Mouse (Mus musculus) Patski (cell line): ENCODE data around the gene Slfnl1. TPM values are rescaled to one million over a fixed set of nuclear protein-coding genes. Genes with fewer than 3 reads are reported as not detected.

Experiments
- ATAC-seq: fragments of 100-300 bp; one replicate; pipeline ENCODE4 v1.8.0; 2021
- CTCF ChIA-PET: fragments of 350-600 bp; sonication (Branson Sonifier 250); formaldehyde crosslinking; loops from one replicate; lab custom pipeline; 2022; ENCODE audit warnings: inconsistent platforms; lab: Charles Lee
- POLR2A ChIA-PET: fragments of 350-600 bp; sonication (Branson Sonifier 250); formaldehyde crosslinking; loops from one replicate; lab custom pipeline; 2022; ENCODE audit warnings: antibody characterized with exemption, inconsistent platforms; lab: Charles Lee
- DNase-seq: peaks from one replicate; pipeline ENCODE4 v3.0.0-alpha.2; 2011; ENCODE audit warnings: low read depth, low spot score
- H3K27me3 ChIP-seq: fragments of 371-371 bp; one replicate; pipeline ENCODE4 v1.5.1; 2021
- CTCF ChIP-seq: fragments of 100-300 bp; IDR thresholded peaks from one replicate; pipeline ENCODE4 v1.5.1; 2021
- in situ Hi-C: fragments of 300-500 bp; cut with MboI; formaldehyde crosslinking; loops from 3 replicates; pipeline ENCODE4 v1.11.1; 2018; ENCODE audit warnings: low pct_unique_long_range_greater_than_20kb, mixed read lengths
- polyA plus RNA-seq: library from polyadenylated mRNA; unstranded; gene quantifications from one replicate; pipeline ENCODE4 v1.2.3, GENCODE M21; 2021

Slfnl1 gene
- 0.64 TPM for polyA plus RNA-seq

- no peaks in the 10 kb centered on the region for H3K27me3 ChIP-seq
These were observed at the start of gene Slfnl1 for GRCm38 (mm10) chr4:120531986-120532385. Slfnl1 (plus strand) TSS chr4:120532231.

GRCm38 (mm10) chr4:120487707-120488106 is 44.3 kb upstream of the Slfnl1 start:
- TF ChIP-seq CTCF, result no peak
- ChIA-PET POLR2A (no interaction called here), CTCF (interaction anchor here (1.1 kb wide), 1 partner anchor 11 kb away, joined by 4 read pairs; no protein-coding TSS in a partner anchor)
- DNase-seq, result peak; percentile 9
- no peaks in the 10 kb centered on the region for H3K27me3 ChIP-seq
- no peak for ATAC-seq
- in situ Hi-C loops, result no loop called here

More at GRCm38 (mm10) chr4:120531986-120532385, at the start of gene Slfnl1:
- ATAC-seq, result no peak
- TF ChIP-seq CTCF, result no peak
- no peak for DNase-seq
- POLR2A ChIA-PET, result no interaction called here
- CTCF ChIA-PET, result no interaction called here
- in situ Hi-C loops, result no loop called here

GRCm38 (mm10) chr4:120506955-120507354 is 25.1 kb upstream of the Slfnl1 start:
- DNase-seq, result no peak
- CTCF ChIA-PET, result interaction anchor here (1.0 to 1.3 kb wide), 4 partner anchors 9 to 50 kb away, joined by 3 read pairs; no protein-coding TSS in a partner anchor
- no peaks in the 10 kb centered on the region for H3K27me3 ChIP-seq
- in situ Hi-C loops, result no loop called here
- TF ChIP-seq CTCF, result no peak
- POLR2A ChIA-PET, result no interaction called here
- no peak for ATAC-seq

DNA sequence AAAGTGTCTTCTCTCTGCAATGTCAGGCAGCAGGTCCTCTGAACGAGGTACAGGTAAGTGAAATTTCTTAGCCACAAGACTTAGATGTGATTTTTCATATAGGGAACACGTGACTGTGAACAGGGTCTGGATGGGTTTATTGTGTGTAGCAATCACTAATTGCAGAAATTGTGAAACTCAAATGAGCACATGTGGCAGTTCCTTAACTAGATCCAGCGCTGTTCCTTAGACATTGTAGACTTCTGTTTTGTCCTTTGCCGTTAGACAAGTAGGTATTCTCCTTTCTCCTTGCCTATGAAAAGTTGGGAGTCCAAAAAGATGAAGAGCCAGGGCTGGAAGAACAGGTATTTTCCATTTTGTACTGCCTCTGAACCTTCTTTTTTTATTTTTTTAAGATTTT is 20.8 kb upstream of the Slfnl1 start:
- no peak for DNase-seq
- no peaks in the 10 kb centered on the region for H3K27me3 ChIP-seq
- ChIA-PET CTCF (interaction anchor here (2.1 kb wide), 1 partner anchor 16 kb away, joined by 6 read pairs; no protein-coding TSS in a partner anchor), POLR2A (no interaction called here)
- in situ Hi-C loops, result no loop called here
- TF ChIP-seq CTCF, result no peak
- no peak for ATAC-seq

DNA sequence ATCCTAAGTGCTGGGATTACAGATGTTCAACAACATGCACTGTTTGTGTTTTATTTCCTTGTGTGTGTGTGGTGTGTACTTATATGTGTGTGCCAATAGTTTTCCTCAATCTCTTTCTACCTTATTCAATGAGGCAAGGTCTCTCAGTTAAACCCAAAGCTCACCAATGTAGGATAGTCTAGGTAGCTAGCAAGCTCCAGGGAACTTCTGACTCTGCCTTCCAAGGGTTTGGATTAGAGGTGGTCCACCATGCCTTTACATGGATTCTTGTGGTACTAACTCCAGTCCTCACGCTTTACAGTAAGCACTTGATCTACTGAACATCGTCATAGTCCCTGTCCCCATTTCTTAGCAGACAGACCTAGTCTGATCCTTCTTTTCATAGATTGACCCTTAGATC is 17.7 kb upstream of the Slfnl1 start:
- DNase-seq, result no peak
- no peak for ATAC-seq
- ChIA-PET CTCF (no interaction called here), POLR2A (interaction anchor here (1.1 kb wide), 1 partner anchor 9 kb away, joined by 3 read pairs; no protein-coding TSS in a partner anchor)
- TF ChIP-seq CTCF, result no peak
- in situ Hi-C loops, result no loop called here
- no peaks in the 10 kb centered on the region for H3K27me3 ChIP-seq

DNA sequence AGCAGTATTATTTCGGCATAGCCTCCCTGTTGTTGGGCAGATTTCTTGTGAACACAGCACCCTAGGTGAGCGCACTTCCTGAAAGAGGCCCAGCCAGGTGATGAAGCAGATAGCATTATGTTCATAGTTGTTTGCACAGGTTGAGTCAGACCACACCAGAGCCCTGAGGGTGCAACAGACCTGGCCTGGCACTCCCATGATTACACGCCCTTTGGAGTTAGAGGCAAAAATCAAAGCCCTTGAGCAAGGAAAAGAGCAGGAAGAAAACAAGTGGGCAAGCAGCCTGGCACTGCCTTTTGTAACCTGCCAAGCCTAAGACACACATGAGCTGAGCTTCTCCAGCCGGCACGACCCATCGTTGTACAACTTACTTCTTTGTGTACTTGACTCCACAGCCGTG is 15.5 kb upstream of the Slfnl1 start:
- in situ Hi-C loops, result no loop called here
- ATAC-seq, result no peak

GRCm38 (mm10) chr4:120516907-120517306 is 15.1 kb upstream of the Slfnl1 start:
- no peaks in the 10 kb centered on the region for H3K27me3 ChIP-seq
- ATAC-seq (peak; percentile 56), DNase-seq (no peak)
- ChIA-PET CTCF (interaction anchor here (0.9 to 2.0 kb wide), 3 partner anchors 10 to 130 kb away, joined by 3 to 10 read pairs (median 3); no protein-coding TSS in a partner anchor), POLR2A (no interaction called here)
- in situ Hi-C loops, result no loop called here
- TF ChIP-seq CTCF, result no peak

More for the DNA sequence above, 15.5 kb upstream of the Slfnl1 start:
- TF ChIP-seq CTCF, result no peak
- no peak for DNase-seq
- POLR2A ChIA-PET, result no interaction called here
- CTCF ChIA-PET, result interaction anchor here (1.2 to 2.0 kb wide), 2 partner anchors 9 to 10 kb away, joined by 3 to 10 read pairs; no protein-coding TSS in a partner anchor
- no peaks in the 10 kb centered on the region for H3K27me3 ChIP-seq

DNA sequence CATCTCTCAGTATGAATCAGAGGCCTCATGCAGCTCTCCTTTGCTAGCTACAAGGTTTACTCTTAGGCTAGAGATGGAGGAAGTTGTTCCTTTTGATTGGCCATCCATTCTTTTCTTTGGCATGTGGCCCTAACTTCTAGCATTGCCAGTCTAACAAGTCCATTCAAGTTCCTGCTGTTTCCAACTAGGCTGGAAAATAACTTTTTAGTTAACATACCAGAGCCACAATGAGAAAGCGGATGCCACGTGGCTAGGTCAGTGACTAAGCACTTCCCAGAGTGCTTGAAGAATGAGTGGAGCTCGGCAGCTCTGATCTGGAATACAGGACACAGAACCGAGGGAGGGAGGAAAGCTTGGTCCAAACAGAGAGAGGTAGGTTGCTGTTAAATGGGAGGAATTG is 14.7 kb upstream of the Slfnl1 start:
- no peaks in the 10 kb centered on the region for H3K27me3 ChIP-seq
- peak; percentile 84 for DNase-seq
- ChIA-PET CTCF (interaction anchor here (0.9 to 2.0 kb wide), 3 partner anchors 10 to 130 kb away, joined by 3 to 10 read pairs (median 3); no protein-coding TSS in a partner anchor), POLR2A (interaction anchor here (0.6 kb wide), 1 partner anchor 9 kb away, joined by 3 read pairs; no protein-coding TSS in a partner anchor)
- in situ Hi-C loops, result no loop called here
- no peak for TF ChIP-seq CTCF
- ATAC-seq, result peak; percentile 91

DNA sequence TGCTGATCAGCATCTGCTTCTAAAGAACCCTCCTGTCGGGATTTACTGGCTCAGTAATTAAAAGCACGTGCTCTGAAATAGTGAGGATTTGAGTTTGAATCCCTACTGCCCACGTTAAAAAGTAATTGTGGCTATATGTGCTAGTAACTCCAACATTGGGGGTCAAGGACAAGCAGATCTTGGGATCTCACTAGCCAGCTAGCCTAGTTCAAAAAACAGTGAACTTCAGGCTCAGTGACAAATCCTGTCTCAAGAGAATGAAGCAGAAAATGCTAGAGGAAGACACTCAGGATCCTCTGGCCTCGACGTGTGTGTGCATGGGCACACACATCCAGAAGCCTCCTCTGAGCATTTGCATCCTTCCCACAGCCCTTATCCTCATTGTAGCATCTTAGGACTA is 10.3 kb upstream of the Slfnl1 start:
- ATAC-seq, result no peak
- TF ChIP-seq CTCF, result no peak
- no peak for DNase-seq
- ChIA-PET CTCF (interaction anchor here (1.5 kb wide), 1 partner anchor 15 kb away, joined by 4 read pairs; no protein-coding TSS in a partner anchor), POLR2A (no interaction called here)
- H3K27me3 ChIP-seq, result no peaks in the 10 kb centered on the region
- in situ Hi-C loops, result no loop called here

GRCm38 (mm10) chr4:120522351-120522750 is 9.7 kb upstream of the Slfnl1 start:
- no peak for TF ChIP-seq CTCF
- H3K27me3 ChIP-seq, result no peaks in the 10 kb centered on the region
- ChIA-PET CTCF (interaction anchor here (1.5 kb wide), 1 partner anchor 14 kb away, joined by 4 read pairs; no protein-coding TSS in a partner anchor), POLR2A (no interaction called here)
- DNase-seq (no peak), ATAC-seq (no peak)
- in situ Hi-C loops, result no loop called here

DNA sequence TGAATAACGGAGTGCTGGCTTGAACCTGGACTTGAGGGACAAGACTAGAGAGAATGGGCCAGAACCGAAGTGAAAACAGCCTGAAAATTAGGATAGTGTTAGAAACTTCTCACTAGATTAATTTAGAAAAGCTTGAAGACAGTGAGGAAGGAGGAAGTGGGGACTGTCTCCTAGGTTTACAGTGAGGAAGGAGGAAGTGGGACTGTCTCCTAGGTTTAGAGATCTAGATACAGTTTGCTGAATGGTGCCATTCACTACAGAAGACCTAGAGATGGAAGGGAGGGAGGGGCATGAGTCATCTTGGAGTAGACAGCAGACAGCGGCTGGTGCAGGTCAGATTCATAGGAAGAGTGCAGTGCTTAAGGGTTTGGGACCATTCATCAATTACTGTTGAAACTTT is 8.9 kb upstream of the Slfnl1 start:
- H3K27me3 ChIP-seq, result no peaks in the 10 kb centered on the region
- no peak for TF ChIP-seq CTCF
- ChIA-PET CTCF (interaction anchor here (1.5 kb wide), 1 partner anchor 13 kb away, joined by 4 read pairs; no protein-coding TSS in a partner anchor), POLR2A (no interaction called here)
- in situ Hi-C loops, result no loop called here
- ATAC-seq (no peak), DNase-seq (no peak)
